Mouse (Mus musculus) megakaryocyte progenitor cell, adult 5-6 weeks (primary cell): Measurements from ENCODE around the gene Npc1l1. TPM values are rescaled to one million over a fixed set of nuclear protein-coding genes. Genes with fewer than 3 reads are reported as not detected.

ENCODE experiments used
- ATAC-seq: replicated peaks from 2 replicates; pipeline ENCODE4 v1.8.0; 2016; ENCODE audit warnings: mild to moderate bottlenecking, moderate TSS enrichment, inconsistent platforms; ENCODE audit not compliant: poor library complexity
- total RNA-seq, 2 experiments: library from RNA; stranded (forward) in 1 of 2; stranded (reverse) in 1 of 2; fragments of 157-497, 149-512 nt in 1 of 2; fragments of 200-1000 nt in 1 of 2; gene quantifications; 2 replicates each; pipeline versions ENCODE4 v1.2.3 to v1.2.4; 2015 to 2017

The Npc1l1 gene
- total RNA-seq, 2 experiments from 2014 or later, result not detected

DNA sequence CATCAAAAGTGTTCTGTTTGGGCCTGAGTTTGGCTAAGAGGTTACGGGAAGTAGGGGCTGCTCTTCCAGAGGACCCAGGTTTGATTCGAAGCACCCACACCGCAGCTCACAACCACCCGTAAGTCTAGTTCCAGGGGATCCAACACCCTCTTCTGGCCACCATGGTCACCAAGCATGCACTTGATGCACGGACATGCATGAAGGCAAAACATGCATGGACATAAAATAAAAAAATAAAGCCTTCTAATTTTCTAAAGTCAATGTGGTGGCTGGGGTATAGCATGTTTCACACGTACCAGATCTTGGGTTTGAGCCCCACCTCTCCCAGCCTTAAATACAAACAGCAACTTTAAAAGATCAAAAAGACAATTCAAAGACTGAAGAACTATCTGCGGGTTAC lies 65.2 kb downstream of the Npc1l1 start:
- ATAC-seq, result no peak

DNA sequence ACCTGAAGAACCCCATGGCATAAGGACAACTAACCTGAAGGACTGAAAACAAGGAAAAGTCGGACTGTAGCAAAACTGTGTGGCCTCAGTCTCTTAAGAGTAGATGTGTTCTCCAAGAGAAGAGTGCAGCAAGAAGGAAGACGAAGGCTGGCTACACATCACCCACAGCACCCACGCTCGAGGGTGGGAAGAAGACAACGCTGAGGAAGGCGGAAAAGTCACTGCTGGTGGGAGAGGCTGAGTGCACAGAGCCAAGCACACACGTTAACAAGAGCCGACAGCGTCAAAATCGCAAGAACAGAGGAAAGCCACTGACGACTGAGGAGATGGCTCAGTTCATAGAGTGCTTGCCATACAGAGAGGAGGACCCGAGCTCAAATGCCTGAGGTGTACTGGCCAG lies 66.2 kb downstream of the Npc1l1 start:
- ATAC-seq, result no peak

GRCm38 (mm10) chr11:6163062-6163461 lies 66.9 kb downstream of the Npc1l1 start:
- no peak for ATAC-seq

GRCm38 (mm10) chr11:6161549-6161948 lies 68.4 kb downstream of the Npc1l1 start:
- ATAC-seq, result no peak

Other genes with a start within 250 kb of the Npc1l1 start
- gene Camk2b, start 163.8 kb downstream of the Npc1l1 start, total RNA-seq (2015), result 1.2 and 1.8 TPM in 2 replicates
- 0.83 and 1.7 TPM in 2 replicates for gene Camk2b, start 163.8 kb downstream of the Npc1l1 start, total RNA-seq (2017)
- 0.42 and 0.67 TPM in 2 replicates for gene A730071L15Rik, start 30.1 kb downstream of the Npc1l1 start, total RNA-seq (2015)
- 0.51 and 1.7 TPM in 2 replicates for gene A730071L15Rik, start 30.1 kb downstream of the Npc1l1 start, total RNA-seq (2017)
- gene Nudcd3, start 29.7 kb downstream of the Npc1l1 start, total RNA-seq (2015), result 15.6 and 22.7 TPM in 2 replicates
- 33.4 and 36.9 TPM in 2 replicates for gene Nudcd3, start 29.7 kb downstream of the Npc1l1 start, total RNA-seq (2017)
- 34.7 and 44.6 TPM in 2 replicates for gene Ddx56, start 37.6 kb upstream of the Npc1l1 start, total RNA-seq (2015)
- gene Ddx56, start 37.6 kb upstream of the Npc1l1 start, total RNA-seq (2017), result 44.6 and 51.4 TPM in 2 replicates
- gene Tmed4, start 44.7 kb upstream of the Npc1l1 start, total RNA-seq (2015), result 54.5 and 60.0 TPM in 2 replicates
- gene Tmed4, start 44.7 kb upstream of the Npc1l1 start, total RNA-seq (2017), result 54.8 and 63.7 TPM in 2 replicates
- gene Ogdh, start 61.5 kb upstream of the Npc1l1 start, total RNA-seq (2015), result 110 and 113 TPM in 2 replicates
- 84.7 and 91.1 TPM in 2 replicates for gene Ogdh, start 61.5 kb upstream of the Npc1l1 start, total RNA-seq (2017)
- 40.9 and 42.0 TPM in 2 replicates for gene Zmiz2, start 158.9 kb upstream of the Npc1l1 start, total RNA-seq (2015)
- gene Zmiz2, start 158.9 kb upstream of the Npc1l1 start, total RNA-seq (2017), result 8.2 and 11.9 TPM in 2 replicates
- gene Ppia, start 185.3 kb upstream of the Npc1l1 start, total RNA-seq (2015), result 5,512 and 5,729 TPM in 2 replicates
- 1,825 and 2,581 TPM in 2 replicates for gene Ppia, start 185.3 kb upstream of the Npc1l1 start, total RNA-seq (2017)
- gene H2afv, start 214.3 kb upstream of the Npc1l1 start, total RNA-seq (2015), result 174 and 176 TPM in 2 replicates
- gene H2afv, start 214.3 kb upstream of the Npc1l1 start, total RNA-seq (2017), result 134 and 144 TPM in 2 replicates
- 51.3 and 53.0 TPM in 2 replicates for gene Purb, start 245.8 kb upstream of the Npc1l1 start, total RNA-seq (2015)
- gene Purb, start 245.8 kb upstream of the Npc1l1 start, total RNA-seq (2017), result 38.3 and 40.5 TPM in 2 replicates